Mouse (Mus musculus) ovary, postnatal 36 days (tissue): ENCODE measurements around the gene Ptprh.
A peak's percentile ranks its signal among the peaks of the same experiment; 100 is the strongest.
"Not testable (repeated sequence)": the region's sequence is repeated elsewhere in the genome, so short reads cannot be mapped to it uniquely, and the experiment has no call there.

Experiments
- DNase-seq: peaks from one replicate; pipeline ENCODE4 v3.0.0; 2022; ENCODE audit warnings: low spot score, mixed read lengths

Ptprh gene

DNA sequence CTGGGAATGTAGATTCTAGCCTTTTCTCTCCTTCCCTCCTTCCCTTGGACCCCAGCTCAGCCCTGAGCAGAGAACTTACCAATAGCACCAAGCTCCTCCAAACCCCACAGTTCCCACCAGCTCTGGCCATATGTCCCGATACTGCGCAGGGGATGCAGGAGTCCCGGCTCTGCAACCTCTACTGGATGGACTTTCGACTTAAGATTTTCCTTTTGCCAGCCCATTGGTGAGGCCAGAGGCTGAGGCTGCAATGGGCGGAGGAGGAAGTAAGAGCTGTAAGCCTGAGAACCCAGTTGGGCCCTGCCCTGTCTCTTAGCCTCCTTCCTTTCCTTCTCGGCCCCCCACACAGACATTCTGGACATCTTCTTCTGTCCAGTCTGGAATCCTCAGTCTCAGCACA, 872 bp downstream of the Ptprh start:
- no peak for DNase-seq

DNA sequence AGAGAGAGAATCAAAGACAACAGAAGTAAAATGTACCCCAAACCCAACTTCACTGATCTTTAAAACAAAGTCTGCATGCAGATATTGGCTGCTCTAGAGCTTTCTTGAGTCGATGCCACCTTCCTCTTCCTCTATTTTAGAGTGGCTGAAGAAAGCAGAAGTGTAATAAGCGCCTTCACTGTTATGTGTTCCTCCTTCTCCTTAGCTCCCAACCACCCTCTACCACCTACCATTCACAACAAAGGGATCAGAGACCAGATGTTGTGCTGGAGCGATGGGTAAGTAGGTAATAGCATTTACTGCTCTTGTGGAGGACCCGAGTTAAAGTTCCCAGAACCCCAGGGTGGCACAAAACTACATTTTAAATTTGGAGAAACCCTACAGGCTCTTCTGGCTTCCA, 6.8 kb downstream of the Ptprh start:
- not testable (repeated sequence) for DNase-seq

DNA sequence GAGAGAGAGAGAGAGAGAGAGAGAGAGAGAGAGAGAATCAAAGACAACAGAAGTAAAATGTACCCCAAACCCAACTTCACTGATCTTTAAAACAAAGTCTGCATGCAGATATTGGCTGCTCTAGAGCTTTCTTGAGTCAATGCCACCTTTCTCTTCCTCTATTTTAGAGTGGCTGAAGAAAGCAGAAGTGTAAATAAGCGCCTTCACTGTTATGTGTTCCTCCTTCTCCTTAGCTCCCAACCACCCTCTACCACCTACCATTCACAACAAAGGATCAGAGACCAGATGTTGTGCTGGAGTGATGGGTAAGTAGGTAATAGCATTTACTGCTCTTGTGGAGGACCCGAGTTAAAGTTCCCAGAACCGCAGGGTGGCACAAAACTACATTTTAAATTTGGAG, 22.4 kb downstream of the Ptprh start:
- not testable (repeated sequence) for DNase-seq

DNA sequence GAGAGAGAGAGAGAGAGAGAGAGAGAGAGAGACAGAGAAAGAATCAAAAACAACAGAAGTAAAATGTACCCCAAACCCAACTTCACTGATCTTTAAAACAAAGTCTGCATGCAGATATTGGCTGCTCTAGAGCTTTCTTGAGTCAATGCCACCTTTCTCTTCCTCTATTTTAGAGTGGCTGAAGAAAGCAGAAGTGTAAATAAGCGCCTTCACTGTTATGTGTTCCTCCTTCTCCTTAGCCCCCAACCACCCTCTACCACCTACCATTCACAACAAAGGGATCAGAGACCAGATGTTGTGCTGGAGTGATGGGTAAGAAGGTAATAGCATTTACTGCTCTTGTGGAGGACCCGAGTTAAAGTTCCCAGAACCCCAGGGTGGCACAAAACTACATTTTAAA, 31.5 kb downstream of the Ptprh start:
- not testable (repeated sequence) for DNase-seq

DNA sequence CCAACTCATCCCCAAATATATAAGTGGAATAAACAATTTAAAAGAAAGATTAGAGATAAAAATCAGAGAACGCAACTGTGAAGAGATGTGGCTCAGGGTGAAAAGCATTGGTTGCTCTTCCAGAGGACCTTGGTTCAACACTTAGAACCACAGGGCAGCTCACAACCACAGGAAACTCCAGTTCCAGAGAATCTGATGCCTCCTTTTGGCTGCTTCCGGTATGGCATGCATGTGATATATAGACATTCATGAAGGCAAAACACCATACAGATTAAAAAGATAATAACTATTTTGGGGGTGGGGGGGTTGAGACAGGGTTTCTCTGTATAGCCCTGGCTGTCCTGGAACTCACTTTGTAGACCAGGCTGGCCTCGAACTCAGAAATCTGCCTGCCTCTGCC, 41.2 kb downstream of the Ptprh start:
- DNase-seq = no peak

DNA sequence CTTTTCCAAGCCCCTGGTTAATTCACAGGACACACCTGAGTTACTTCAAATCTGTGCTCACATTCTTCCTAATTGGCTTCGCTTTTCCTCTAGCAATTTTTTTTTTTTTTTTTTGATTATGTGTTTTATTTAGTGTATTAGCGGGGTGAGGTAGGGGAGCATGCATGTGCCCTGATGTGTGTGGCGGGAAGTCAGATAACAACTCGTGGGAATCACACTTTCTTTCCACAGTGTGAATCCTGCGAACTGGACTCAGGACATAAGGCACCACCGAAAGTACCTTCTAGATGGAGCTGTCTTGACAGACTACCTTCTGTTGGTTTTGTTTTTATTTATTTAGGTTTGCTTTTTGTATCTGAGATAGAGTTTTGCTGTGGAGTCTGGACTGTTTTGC, 46.7 kb downstream of the Ptprh start:
- DNase-seq = no peak

DNA sequence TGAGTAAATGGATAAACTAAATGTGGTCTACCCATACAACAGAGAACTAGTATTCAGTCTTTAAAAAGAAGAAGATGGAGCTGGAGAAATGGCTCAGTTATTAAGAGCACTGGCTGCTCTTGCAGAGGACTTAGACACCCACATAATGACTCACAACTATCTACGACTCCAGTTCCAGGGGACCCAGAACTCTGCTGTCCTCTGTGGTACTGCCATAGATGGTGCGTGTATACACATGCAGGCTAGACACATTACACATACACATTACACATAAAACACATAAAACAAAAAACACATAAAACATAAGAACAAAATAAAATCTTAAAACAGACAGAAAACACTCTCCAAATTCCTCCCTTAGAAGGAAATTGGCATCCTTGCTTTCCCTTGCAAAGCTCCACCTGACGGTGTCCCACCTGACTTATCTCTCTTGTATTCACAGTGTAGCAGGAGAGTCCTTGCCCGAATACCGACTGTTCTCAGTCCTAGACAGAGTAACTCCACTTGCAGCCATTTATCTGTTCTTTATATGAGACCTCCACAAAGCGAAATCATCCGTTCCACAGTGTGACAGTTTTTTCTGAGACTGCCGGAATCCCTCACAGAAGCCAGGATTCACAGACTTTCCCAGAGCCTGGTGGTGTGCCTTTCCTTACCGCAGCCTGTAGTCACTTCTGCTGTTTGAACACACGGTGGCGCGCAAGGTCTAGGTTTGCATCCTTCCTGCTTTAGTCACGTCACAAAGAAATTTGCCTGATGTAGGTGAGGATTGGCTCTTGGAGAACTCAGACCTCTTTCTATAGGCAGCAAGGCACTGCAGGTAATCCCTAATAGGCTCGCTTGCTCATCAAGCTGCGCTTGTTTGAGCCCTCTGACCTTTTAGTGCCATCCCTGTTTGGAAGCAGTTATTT, 47.3 kb downstream of the Ptprh start:
- DNase-seq = peak; percentile 71

DNA sequence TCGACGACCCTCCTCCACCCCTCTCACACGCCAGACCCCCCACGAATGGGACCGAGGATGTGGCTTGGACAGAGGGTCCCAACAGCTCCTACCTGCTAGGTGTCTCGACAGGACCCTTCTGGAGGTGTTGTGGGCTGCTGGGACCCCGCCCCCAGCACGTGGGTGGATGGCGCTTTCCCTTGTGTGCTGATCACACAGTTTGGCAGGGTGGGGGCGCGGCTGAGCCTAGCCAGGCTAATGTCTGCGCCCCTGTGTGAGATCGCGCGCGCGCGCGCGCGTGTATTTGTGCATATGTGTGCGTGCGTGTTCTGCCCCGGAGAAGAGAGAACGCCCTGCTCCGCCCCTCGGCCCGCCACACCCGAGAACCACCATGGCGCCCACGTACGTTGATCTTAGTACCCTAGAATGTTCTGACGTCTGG, 56.6 kb downstream of the Ptprh start, which contains the start of gene Syt5:
Syt5 (minus strand) TSS at position 321 of the 421 bp plus-strand sequence.
- DNase-seq = no peak

DNA sequence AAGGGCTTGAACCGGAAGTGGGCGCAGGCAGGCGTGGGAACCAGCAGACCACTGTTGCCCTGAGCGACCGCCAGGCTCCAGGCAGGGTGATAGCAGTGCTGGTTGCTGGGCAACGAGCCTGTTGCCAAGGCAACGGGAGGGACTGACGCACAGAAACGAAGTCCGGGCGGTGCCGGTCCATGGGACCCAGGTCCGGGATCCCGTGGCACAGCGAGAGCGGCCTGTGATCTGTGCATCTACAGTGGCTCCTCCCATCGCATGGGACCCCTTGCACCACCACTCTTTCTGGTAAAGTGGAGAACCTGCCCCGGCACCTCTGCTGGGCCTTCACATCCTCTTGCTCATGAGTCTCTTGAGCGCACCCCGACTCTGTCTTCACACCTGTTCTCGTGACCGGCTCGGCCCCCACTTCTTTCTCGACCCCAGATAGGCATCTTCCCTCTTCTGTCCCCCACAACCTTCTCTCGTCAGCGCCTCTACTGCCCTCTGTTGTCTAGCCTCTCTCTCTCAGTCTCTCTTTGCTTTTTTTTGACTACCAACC, 57.2 kb downstream of the Ptprh start:
- peak; percentile 64 for DNase-seq

DNA sequence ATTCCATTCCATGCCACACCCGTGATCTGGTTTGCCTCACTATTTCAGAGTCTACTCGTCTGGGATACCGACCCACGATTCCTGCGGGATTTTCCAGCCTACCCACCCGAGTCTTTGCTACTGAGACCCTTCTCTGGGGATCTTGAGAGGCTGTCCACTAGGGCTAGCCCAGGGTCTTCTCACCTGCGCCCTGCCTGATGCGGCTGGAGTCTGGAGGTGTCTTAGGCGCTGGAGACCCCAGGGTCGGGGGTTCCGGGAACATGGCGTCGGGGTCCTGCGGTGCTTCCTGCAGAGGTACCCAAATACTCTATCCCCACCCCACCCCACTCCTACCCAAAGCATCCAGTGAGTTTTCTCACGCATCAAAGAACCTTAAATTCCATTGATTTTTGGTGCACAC, 57.8 kb downstream of the Ptprh start:
- no peak for DNase-seq

DNA sequence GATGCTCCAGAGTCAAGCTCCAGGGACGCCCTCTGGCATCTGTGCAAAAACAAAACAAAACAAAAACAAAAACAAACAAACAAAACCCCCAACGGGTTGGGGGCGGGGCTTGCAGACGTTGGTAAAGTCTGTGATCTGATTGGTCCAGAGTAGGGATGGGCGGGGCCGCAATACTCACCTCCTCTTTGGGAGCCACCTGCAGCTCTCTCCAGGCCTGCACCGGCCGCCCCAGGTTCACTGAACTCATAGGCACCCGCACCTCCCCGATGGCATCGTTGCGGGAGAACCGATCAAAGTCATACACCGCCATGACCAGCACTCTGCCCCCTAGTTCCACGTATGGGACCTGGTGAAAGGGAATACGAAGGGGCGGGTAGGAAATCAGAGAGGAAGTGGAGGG, 61.8 kb downstream of the Ptprh start:
- no peak for DNase-seq

DNA sequence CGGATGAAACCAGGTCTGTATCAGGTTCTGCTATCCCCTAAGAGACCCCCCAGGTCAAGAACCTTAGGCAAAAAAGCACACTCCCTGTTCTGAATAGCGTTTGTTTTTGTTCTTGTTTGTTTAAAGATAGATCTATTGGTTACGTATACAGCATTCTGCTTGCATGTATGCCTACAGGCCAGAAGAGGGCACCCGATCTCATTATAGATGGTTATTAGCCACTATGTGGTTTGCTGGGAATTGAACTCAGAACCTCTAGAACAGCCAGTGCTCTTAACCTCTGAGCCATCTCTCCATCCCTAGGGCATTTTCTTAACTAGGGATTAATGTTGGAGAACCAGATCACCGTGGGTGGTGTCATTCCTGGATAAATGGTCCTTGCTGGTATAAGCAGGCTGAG, 62.5 kb downstream of the Ptprh start:
- DNase-seq = no peak

DNA sequence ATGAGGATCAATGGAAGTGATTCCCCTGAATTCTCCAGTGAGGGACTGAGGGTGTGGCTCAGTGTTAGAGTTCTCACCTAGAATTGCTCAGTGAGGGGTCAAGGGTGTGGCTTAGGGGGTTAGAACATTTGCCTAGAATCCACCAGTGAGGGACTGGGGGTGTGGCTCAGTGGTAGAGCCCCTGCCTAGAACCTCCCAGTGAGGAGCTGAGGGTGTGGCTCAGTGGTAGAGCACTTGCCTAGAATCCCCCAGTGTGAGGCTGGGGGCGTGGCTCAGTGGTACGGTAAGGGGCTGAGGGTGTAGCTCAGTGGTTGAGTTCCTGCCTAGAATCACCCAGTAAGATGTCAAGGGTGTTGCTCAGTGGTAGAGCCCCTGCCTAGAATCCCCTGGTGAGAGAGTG, 64.8 kb downstream of the Ptprh start:
- no peak for DNase-seq

DNA sequence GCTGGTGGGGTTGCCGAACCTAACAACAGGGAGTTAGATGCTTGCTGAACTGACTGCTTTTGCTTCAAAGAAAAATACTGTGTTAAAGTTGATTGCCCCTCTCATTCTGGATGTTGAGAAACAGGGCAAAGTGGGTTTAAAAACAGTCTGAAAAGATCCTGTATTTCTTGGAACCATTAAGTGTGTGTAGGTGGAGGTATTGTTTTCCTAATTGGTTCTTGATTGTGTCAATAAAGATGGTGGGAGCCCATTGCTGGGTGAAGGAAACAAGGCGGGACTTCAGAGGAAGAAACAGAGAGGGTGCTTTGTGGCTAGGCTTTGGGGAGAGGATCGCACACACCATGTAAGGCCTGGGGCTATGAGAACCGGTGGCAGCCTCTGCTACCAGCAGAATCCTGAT, 66.7 kb downstream of the Ptprh start:
- DNase-seq = no peak

DNA sequence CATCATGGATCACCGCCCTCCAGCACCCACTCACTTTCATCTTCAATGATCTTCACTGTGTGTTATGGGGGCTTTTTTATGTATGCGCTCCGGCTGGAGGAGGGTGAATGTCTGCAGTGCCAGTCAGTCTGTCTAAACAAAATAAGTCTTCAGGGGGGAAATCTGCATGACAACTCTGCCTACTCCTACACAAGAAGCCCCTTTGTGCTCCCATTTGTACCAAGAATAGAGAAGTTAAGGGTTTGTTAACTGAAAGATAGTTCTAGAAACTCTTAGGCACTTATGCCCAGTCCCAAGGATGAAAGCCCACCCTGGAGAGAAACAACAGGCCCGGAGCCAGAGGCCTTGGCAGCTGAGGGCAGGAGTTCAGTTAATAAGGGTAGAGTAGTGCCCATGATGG, 67.5 kb downstream of the Ptprh start:
- no peak for DNase-seq

DNA sequence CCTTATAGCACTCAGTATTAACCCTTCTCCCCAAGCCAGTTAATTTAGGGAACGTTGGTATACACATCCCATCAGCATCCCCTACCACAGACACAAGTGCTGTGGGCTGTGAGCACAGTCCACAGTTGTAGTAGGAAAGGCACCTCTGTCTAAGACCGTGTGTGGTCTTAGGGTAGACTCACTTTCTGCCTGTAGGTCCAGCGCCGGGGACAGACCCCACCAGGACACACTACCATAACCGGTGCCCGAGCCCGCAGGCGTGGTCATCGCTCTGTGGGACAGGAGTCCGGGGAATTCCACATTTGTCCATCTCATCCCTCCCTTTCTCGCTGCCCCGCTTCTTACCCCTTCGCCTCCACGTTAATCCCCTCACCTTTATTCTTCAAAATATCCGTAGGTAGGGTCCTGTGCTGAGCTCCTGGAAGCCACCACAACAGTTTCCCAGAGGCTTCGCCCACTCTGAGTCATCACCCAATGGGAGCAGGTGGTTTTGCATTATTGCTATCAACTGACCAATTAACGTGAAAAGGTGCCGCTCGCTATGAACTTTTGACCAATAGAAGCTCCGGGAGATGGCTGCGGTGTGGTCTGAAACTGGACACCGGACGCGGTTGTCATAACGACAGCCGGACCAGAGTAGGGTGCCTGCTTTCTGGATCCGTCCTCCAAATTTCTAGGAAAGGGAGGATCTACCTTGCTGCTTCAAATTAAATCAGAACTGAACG, 71.7 kb downstream of the Ptprh start, which contains the start of gene Dnaaf3:
Dnaaf3 (minus strand) TSS at position 449 of the 725 bp plus-strand sequence.
- DNase-seq = peak; percentile 75

DNA sequence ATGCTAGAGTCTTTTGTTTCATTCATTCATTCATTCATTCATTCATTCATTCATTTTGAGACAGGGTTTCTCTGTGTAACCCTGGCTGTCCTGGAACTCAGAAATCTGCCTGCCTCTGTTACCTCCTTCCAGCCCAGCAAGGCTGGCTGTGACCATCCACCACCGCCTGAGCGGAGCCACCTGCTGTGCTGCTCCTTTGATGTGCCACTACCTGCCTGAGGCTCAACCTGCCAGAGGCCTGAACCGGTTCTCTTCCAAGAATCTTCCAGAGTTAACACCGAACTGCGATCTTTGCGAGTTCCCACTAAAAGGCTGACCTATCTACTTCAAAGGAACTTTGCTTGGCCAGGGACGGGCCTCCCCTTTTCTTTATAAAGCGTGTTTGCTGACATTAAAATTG, 73.7 kb downstream of the Ptprh start:
- DNase-seq = not testable (repeated sequence)

DNA sequence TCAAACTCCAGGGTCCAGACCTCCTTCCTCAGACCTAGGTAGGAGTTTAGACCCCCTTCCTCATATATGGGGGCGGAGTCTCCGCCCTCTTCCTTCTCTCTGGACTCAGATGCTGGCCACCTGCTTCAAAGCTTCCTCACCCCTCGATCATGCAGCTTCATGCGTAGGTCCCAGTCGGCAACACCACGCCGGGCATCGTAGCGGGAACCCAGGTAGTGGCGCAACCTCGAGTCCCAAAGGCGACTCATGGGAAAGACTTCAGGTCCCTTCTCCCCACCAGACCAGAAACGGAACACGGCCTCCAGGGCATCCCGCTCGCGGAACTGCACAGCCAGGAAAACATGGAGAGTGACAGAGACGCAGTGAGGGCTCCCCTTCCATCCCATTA, 76.5 kb downstream of the Ptprh start:
- no peak for DNase-seq

DNA sequence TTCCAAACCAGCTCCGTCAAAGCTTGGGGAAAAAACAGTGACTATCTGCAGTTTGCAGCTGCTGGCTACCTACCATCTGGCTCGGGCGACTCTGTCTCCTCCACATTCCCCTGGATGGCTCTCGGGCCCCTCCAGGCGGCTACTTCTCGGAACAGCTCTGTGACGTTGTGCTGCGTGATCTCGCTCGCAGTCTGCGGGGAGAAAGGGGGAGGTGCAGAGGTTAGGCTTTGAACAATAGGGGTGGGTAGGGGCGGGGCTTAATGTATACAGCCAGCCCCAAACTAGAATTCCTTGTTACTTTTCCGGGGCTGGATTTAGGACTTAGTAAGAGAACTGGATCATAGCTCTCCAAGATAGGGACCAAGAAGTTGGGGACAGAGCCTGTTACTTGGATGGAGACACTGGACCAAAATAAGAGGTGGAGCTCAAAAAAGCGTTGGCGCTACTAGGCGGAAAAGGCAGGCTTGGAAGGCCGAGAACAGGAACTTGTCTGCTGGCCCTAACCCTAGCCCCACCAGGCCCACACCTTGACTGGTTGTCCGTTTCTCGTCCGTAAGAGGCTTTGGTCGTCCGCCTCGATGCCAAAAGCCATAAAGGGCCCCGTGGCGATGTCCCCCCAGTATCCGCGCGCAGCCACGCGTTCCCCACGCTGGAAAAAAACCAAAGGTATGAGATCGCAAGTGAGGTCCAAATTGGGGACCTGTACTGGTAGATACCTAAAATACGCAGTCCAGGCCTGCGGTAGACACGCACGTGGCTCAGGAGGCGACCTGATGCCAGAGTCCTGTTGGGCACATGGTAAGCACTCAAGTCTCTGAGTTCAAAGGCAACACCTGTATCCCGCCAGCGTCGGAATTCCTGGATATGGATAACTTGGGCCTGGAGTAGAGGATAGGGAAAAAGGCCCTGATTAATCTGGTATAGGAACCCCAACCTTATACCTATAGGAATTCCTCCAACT, 77.2 kb downstream of the Ptprh start:
- DNase-seq = peak; percentile 83

DNA sequence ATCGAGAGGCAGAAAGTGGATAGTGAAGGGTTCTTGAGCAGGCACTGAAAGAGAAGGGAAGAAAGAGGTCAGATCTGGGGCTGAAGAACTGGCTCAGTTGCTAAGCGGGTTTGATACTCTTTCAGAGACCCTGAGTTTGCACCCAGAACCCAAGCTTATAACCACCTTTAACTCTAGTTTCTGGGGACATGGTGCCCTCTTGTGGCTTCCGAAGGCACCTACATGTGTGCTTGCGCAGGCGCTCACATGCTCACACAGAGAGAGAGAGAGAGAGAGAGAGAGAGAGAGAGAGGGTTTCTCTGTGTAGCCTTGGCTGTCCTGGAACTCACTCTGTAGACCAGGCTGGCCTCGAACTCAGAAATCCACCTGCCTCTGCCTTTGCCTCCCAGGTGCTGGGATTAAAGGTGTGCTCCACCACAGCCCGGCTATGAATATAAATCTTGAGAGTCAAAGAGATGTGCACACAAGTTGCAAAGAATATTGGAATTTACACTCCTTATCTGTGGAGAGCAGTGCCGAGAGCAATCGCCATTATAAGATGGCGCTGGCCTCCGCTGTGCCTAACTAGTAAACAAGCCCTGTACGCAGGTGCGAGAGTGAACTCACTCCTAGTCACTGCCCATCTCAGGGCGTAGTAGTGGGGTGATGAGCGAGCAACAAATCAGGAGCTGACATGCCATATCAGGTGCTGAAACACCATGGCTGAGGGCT, 79.5 kb downstream of the Ptprh start, which contains the start of gene Tnni3:
Tnni3 (minus strand) TSS at position 18 of the 711 bp plus-strand sequence.
- DNase-seq = not testable (repeated sequence)
